Mouse (Mus musculus): ENCODE results near the gene Omg. TPM values are rescaled to one million over a fixed set of nuclear protein-coding genes. Genes with fewer than 3 reads are reported as not detected.

Omg gene
- polyA plus RNA-seq, 1 experiment from 2014 or later, result 0.56 TPM

DNA sequence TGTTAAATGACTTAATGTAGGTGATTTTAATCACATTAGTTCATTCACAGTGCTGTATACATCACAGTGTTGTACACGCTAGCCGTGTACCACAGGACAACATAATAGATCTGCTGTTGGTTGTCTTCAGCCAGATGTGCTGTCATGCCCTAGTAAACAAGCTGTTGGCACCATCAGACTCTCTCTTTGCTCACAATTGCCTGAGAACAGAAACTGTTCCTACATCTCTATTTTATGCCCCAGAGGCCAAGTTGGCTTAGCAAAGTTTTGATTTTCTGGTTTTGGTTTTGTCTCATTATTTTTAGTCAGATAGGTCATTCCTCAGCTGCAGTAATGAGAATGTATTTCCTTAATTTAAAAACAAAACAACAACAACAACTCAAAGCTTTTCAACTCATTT lies 25.9 kb upstream of the Omg start:
- H3K27ac ChIP-seq (ENCODE audit: low read depth, low read length), result no peak overlapping the region
- H3K4me2 ChIP-seq (ENCODE audit: low read depth), result no peak overlapping the region
- no peaks in the 10 kb centered on the region for H3K27me3 ChIP-seq (ENCODE audit: control insufficient read depth, insufficient read depth, low read length)
- H3K4me1 ChIP-seq (ENCODE audit: control insufficient read depth, insufficient read depth, low read length), result no peaks in the 10 kb centered on the region
- no peaks in the 10 kb centered on the region for H3K9me3 ChIP-seq (ENCODE audit: control insufficient read depth, low read length)
- DNase-seq (ENCODE audit: low spot score), result no peak
- H3K9ac ChIP-seq (ENCODE audit: low read length), result no peak overlapping the region
- 100% methylated on average over 2 of the region's 2 CpGs for WGBS
- no peak overlapping the region for H3K4me3 ChIP-seq (ENCODE audit: low read depth, low read length)
- no peak for ATAC-seq (ENCODE audit: insufficient read depth, low FRiP score, low TSS enrichment)
- H3K36me3 ChIP-seq (ENCODE audit: control insufficient read depth, insufficient read depth, low read length), result no peaks in the 10 kb centered on the region

DNA sequence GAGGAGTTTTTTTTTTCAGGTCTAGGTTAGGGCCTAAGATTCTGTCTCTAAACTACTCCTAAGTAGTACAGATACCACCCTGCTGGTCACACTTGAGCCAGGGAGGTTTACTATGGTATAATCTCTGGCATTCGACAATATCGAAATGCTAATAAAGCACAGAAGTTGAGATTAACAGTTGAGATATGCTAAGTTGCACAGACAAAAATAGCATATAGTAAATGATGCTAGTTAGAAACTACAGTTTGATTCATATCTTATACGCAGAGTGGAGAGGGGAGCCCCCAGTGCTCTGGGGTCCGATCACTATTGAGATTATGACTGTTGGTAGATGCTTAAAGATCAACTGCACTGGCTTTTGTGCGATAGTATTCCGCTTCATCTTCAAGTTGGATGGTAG lies 25.3 kb upstream of the Omg start:
- Histone ChIP-seq H3K27ac (ENCODE audit: low read depth, low read length) (no peak overlapping the region), H3K4me1 (ENCODE audit: control insufficient read depth, insufficient read depth, low read length) (no peaks in the 10 kb centered on the region), H3K4me2 (ENCODE audit: low read depth) (no peak overlapping the region), H3K4me3 (ENCODE audit: low read depth, low read length) (no peak overlapping the region), H3K27me3 (ENCODE audit: control insufficient read depth, insufficient read depth, low read length) (no peaks in the 10 kb centered on the region), H3K9me3 (ENCODE audit: control insufficient read depth, low read length) (no peaks in the 10 kb centered on the region), H3K36me3 (ENCODE audit: control insufficient read depth, insufficient read depth, low read length) (no peaks in the 10 kb centered on the region), H3K9ac (ENCODE audit: low read length) (no peak overlapping the region)
- WGBS, result 98% methylated on average over 6 of the region's 6 CpGs
- DNase-seq (ENCODE audit: low spot score), result no peak
- no peak for ATAC-seq (ENCODE audit: insufficient read depth, low FRiP score, low TSS enrichment)

- H3K4me3 ChIP-seq (ENCODE audit: low read depth, low read length), result no peak overlapping the region
- H3K4me1 ChIP-seq (ENCODE audit: control insufficient read depth, insufficient read depth, low read length), result no peaks in the 10 kb centered on the region
- WGBS, result 93% methylated on average over 3 of the region's 3 CpGs
- no peak overlapping the region for H3K9ac ChIP-seq (ENCODE audit: low read length)
- no peak for DNase-seq (ENCODE audit: low spot score)
- H3K36me3 ChIP-seq (ENCODE audit: control insufficient read depth, insufficient read depth, low read length), result no peaks in the 10 kb centered on the region
- no peaks in the 10 kb centered on the region for H3K9me3 ChIP-seq (ENCODE audit: control insufficient read depth, low read length)
- no peaks in the 10 kb centered on the region for H3K27me3 ChIP-seq (ENCODE audit: control insufficient read depth, insufficient read depth, low read length)
- no peak for ATAC-seq (ENCODE audit: insufficient read depth, low FRiP score, low TSS enrichment)
- no peak overlapping the region for H3K4me2 ChIP-seq (ENCODE audit: low read depth)
- no peak overlapping the region for H3K27ac ChIP-seq (ENCODE audit: low read depth, low read length)
These were observed 24.7 kb upstream of the Omg start for GRCm38 (mm10) chr11:79528601-79529000.

- H3K4me3 ChIP-seq (ENCODE audit: low read depth, low read length), result no peak overlapping the region
- no peak overlapping the region for H3K9ac ChIP-seq (ENCODE audit: low read length)
- no peaks in the 10 kb centered on the region for H3K27me3 ChIP-seq (ENCODE audit: control insufficient read depth, insufficient read depth, low read length)
- no peak for ATAC-seq (ENCODE audit: insufficient read depth, low FRiP score, low TSS enrichment)
- no peak overlapping the region for H3K27ac ChIP-seq (ENCODE audit: low read depth, low read length)
- H3K4me2 ChIP-seq (ENCODE audit: low read depth), result no peak overlapping the region
- no peaks in the 10 kb centered on the region for H3K9me3 ChIP-seq (ENCODE audit: control insufficient read depth, low read length)
- WGBS, result 93% methylated on average over 5 of the region's 5 CpGs
- no peaks in the 10 kb centered on the region for H3K36me3 ChIP-seq (ENCODE audit: control insufficient read depth, insufficient read depth, low read length)
- DNase-seq (ENCODE audit: low spot score), result no peak
- H3K4me1 ChIP-seq (ENCODE audit: control insufficient read depth, insufficient read depth, low read length), result no peaks in the 10 kb centered on the region
These were observed 24.0 kb upstream of the Omg start for GRCm38 (mm10) chr11:79527739-79528384.

DNA sequence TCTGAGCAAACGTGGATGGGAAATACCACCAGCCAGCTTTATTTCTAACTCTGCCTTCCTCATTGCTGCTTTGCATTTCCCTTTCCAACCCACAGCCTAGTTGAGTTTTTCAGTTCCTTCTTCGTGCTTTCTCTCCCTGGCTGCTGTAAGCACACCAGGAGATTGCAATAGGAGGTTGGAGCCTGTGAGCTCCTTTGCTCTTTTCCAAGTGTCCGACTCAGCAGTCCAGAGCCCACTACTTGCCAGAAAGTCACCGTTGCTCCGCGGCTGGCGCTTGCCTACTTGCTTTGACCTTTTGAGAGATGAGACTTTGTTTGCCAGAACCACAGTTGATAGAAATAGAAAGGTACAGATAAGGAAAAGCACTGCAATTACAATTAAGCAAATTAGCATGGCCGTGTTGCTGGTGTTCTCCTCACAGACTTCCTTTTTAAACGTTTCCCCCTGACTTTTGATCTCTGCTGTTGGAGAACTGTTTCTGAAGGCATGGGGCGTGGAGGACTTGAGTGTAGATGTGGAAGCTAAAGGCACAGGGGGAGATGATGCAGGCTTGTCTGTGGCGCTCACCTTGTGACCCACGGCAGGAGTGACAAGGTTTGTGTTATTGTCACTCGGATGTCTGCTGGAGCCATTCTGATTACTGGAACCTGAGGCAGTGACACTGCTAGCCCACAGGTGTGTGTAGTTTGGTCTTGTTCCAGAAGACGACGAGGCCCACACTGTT lies 23.3 kb upstream of the Omg start:
- Histone ChIP-seq H3K9me3 (ENCODE audit: control insufficient read depth, low read length) (no peaks in the 10 kb centered on the region), H3K27ac (ENCODE audit: low read depth, low read length) (no peak overlapping the region), H3K4me1 (ENCODE audit: control insufficient read depth, insufficient read depth, low read length) (no peaks in the 10 kb centered on the region), H3K9ac (ENCODE audit: low read length) (no peak overlapping the region), H3K27me3 (ENCODE audit: control insufficient read depth, insufficient read depth, low read length) (no peaks in the 10 kb centered on the region), H3K4me2 (ENCODE audit: low read depth) (no peak overlapping the region), H3K36me3 (ENCODE audit: control insufficient read depth, insufficient read depth, low read length) (no peaks in the 10 kb centered on the region), H3K4me3 (ENCODE audit: low read depth, low read length) (no peak overlapping the region)
- DNase-seq (ENCODE audit: low spot score) (no peak), ATAC-seq (ENCODE audit: insufficient read depth, low FRiP score, low TSS enrichment) (no peak)
- WGBS, result 88% methylated on average over 15 of the region's 15 CpGs

DNA sequence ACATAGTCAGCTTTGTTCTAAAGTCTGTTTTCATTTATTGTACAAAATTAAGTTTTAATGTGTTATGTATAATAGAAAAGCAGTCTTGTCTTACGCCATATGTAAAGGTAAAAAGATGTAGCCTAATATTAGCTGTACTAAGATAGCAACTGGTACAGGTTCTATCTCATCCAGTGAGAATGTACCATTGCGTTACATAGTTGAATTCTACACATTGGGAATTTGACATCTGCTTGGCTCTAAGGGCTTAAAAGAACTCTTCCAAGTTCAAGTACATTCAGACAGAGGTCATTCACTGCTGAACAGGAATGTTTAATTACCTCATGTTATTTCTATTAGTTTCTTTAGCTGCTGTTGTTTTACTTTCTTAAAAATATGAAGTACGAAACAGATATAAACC lies 22.7 kb upstream of the Omg start:
- no peaks in the 10 kb centered on the region for H3K36me3 ChIP-seq (ENCODE audit: control insufficient read depth, insufficient read depth, low read length)
- WGBS, result 95% methylated on average over 3 of the region's 3 CpGs
- no peak overlapping the region for H3K9ac ChIP-seq (ENCODE audit: low read length)
- no peak overlapping the region for H3K27ac ChIP-seq (ENCODE audit: low read depth, low read length)
- no peaks in the 10 kb centered on the region for H3K9me3 ChIP-seq (ENCODE audit: control insufficient read depth, low read length)
- no peaks in the 10 kb centered on the region for H3K27me3 ChIP-seq (ENCODE audit: control insufficient read depth, insufficient read depth, low read length)
- no peak overlapping the region for H3K4me3 ChIP-seq (ENCODE audit: low read depth, low read length)
- ATAC-seq (ENCODE audit: insufficient read depth, low FRiP score, low TSS enrichment), result no peak
- no peak for DNase-seq (ENCODE audit: low spot score)
- no peaks in the 10 kb centered on the region for H3K4me1 ChIP-seq (ENCODE audit: control insufficient read depth, insufficient read depth, low read length)
- no peak overlapping the region for H3K4me2 ChIP-seq (ENCODE audit: low read depth)

DNA sequence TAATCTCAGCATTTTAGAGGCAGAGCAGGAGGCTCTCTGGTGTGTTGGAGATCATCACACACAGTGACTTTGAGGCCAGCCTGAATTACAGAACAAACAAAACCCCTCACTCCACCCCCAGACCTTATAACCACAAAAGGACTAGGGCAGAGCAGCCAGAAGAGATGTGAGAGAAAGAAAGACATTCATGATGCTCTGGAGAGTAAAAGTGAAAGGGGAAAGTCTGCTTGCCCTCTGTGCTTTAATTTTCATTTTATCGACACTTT lies 20.4 kb upstream of the Omg start:
- H3K9me3 ChIP-seq (ENCODE audit: control insufficient read depth, low read length), result no peaks in the 10 kb centered on the region
- no peaks in the 10 kb centered on the region for H3K4me1 ChIP-seq (ENCODE audit: control insufficient read depth, insufficient read depth, low read length)
- 88% methylated on average over 1 of the region's 1 CpGs for WGBS
- DNase-seq (ENCODE audit: low spot score), result no peak
- H3K36me3 ChIP-seq (ENCODE audit: control insufficient read depth, insufficient read depth, low read length), result no peaks in the 10 kb centered on the region
- H3K27me3 ChIP-seq (ENCODE audit: control insufficient read depth, insufficient read depth, low read length), result no peaks in the 10 kb centered on the region
- no peak overlapping the region for H3K9ac ChIP-seq (ENCODE audit: low read length)
- no peak for ATAC-seq (ENCODE audit: insufficient read depth, low FRiP score, low TSS enrichment)
- H3K27ac ChIP-seq (ENCODE audit: low read depth, low read length), result no peak overlapping the region
- no peak overlapping the region for H3K4me2 ChIP-seq (ENCODE audit: low read depth)
- H3K4me3 ChIP-seq (ENCODE audit: low read depth, low read length), result no peak overlapping the region

GRCm38 (mm10) chr11:79523560-79524309 lies 19.9 kb upstream of the Omg start, which contains the start of gene Evi2b:
TSS of gene Evi2b (minus strand) at chr11:79523762.
- Histone ChIP-seq H3K4me1 (ENCODE audit: control insufficient read depth, insufficient read depth, low read length) (no peaks in the 10 kb centered on the region), H3K36me3 (ENCODE audit: control insufficient read depth, insufficient read depth, low read length) (no peaks in the 10 kb centered on the region), H3K27me3 (ENCODE audit: control insufficient read depth, insufficient read depth, low read length) (no peaks in the 10 kb centered on the region), H3K9me3 (ENCODE audit: control insufficient read depth, low read length) (no peaks in the 10 kb centered on the region), H3K4me2 (ENCODE audit: low read depth) (no peak within 1 kb of the TSS), H3K4me3 (ENCODE audit: low read depth, low read length) (no peak within 1 kb of the TSS), H3K9ac (ENCODE audit: low read length) (no peak within 1 kb of the TSS), H3K27ac (ENCODE audit: low read depth, low read length) (no peak within 1 kb of the TSS)
- DNase-seq (ENCODE audit: low spot score), result no peak
- 86% methylated on average over 10 of the region's 10 CpGs for WGBS
- no peak for ATAC-seq (ENCODE audit: insufficient read depth, low FRiP score, low TSS enrichment)

GRCm38 (mm10) chr11:79522944-79523343 lies 19.1 kb upstream of the Omg start:
- Histone ChIP-seq H3K36me3 (ENCODE audit: control insufficient read depth, insufficient read depth, low read length) (no peaks in the 10 kb centered on the region), H3K4me3 (ENCODE audit: low read depth, low read length) (no peak overlapping the region), H3K9me3 (ENCODE audit: control insufficient read depth, low read length) (no peaks in the 10 kb centered on the region), H3K4me1 (ENCODE audit: control insufficient read depth, insufficient read depth, low read length) (no peaks in the 10 kb centered on the region), H3K9ac (ENCODE audit: low read length) (no peak overlapping the region), H3K4me2 (ENCODE audit: low read depth) (no peak overlapping the region), H3K27ac (ENCODE audit: low read depth, low read length) (no peak overlapping the region), H3K27me3 (ENCODE audit: control insufficient read depth, insufficient read depth, low read length) (no peaks in the 10 kb centered on the region)
- ATAC-seq (ENCODE audit: insufficient read depth, low FRiP score, low TSS enrichment) (no peak), DNase-seq (ENCODE audit: low spot score) (no peak)
- WGBS, result 93% methylated on average over 1 of the region's 1 CpGs

Measured in neural tube, embryonic 11.5 days (tissue).